Mouse (Mus musculus) liver, postnatal 0 days (tissue): ENCODE data around the gene Scp2. TPM values are rescaled to one million over a fixed set of nuclear protein-coding genes. Genes with fewer than 3 reads are reported as not detected.

Experiments used
- ATAC-seq: fragments of 200-750 bp; cut with Nextera tagmentation; 2 replicates; pipeline ENCODE4 v1.8.0; 2017; ENCODE audit warnings: mild to moderate bottlenecking, moderate library complexity
- DNase-seq: peaks from one replicate; pipeline ENCODE4 v3.0.0-alpha.2; 2016
- H3K27ac ChIP-seq: fragments of 300-500 bp; sonication (generic); 2 replicates; pipeline ENCODE4 v1.5.1; 2014; ENCODE audit warnings: antibody characterized with exemption, moderate library complexity, mild to moderate bottlenecking, low read depth
- H3K27me3 ChIP-seq: fragments of 300-500 bp; sonication (generic); 2 replicates; pipeline ENCODE4 v1.6.1; 2014; ENCODE audit warnings: low read length, control low read depth, mixed read lengths; ENCODE audit not compliant: insufficient read depth
- H3K36me3 ChIP-seq: fragments of 300-500 bp; sonication (generic); replicated peaks from 2 replicates; pipeline ENCODE4 v1.6.1; 2014; ENCODE audit warnings: mild to moderate bottlenecking, control low read depth, low read length, moderate library complexity, mixed read lengths; ENCODE audit not compliant: insufficient read depth
- H3K4me1 ChIP-seq: fragments of 300-500 bp; sonication (generic); 2 replicates; pipeline ENCODE4 v1.6.1; 2014; ENCODE audit warnings: antibody characterized with exemption, mild to moderate bottlenecking, control low read depth; ENCODE audit not compliant: insufficient read depth
- H3K4me2 ChIP-seq: fragments of 300-500 bp; sonication (generic); 2 replicates; pipeline ENCODE4 v1.6.1; 2014; ENCODE audit warnings: low read depth, mild to moderate bottlenecking, low read length, moderate library complexity, mixed read lengths
- H3K4me3 ChIP-seq: fragments of 300-500 bp; sonication (generic); 2 replicates; pipeline ENCODE4 v1.5.1; 2014; ENCODE audit warnings: low read depth, low read length
- H3K9ac ChIP-seq: fragments of 300-500 bp; sonication (generic); replicated peaks from 2 replicates; pipeline ENCODE4 v1.6.1; 2014; ENCODE audit warnings: mild to moderate bottlenecking, moderate library complexity
- H3K9me3 ChIP-seq: fragments of 300-500 bp; sonication (generic); 2 replicates; pipeline ENCODE4 v1.6.1; 2016; ENCODE audit warnings: mild to moderate bottlenecking, control low read depth, low read length, mixed read lengths
- CTCF ChIP-seq: sonication (generic); IDR thresholded peaks from 2 replicates; pipeline ENCODE4 v1.5.1; 2016; ENCODE audit warnings: antibody characterized with exemption, low read depth
- EP300 ChIP-seq: IDR thresholded peaks from 2 replicates; pipeline ENCODE4 v1.6.1; 2016; ENCODE audit warnings: antibody characterized with exemption, low read depth, mild to moderate bottlenecking
- WGBS: fragments of 180-500 bp; shearing (Covaris S2); extraction: QIAGEN DNeasy Blood & Tissue Kit; methylation state at CpG from one replicate; pipeline ENCODE4 v1.1.7; 2014; ENCODE audit not compliant: insufficient replicate concordance; 5-methylcytosine and 5-hydroxymethylcytosine counted together
- polyA plus RNA-seq: library from polyadenylated mRNA; unstranded; fragments of >200 nt; fragmentation: Nextera tagmentation; extraction: Ambion mirVana; gene quantifications from 2 replicates; pipeline ENCODE4 v1.2.1, GENCODE M21; 2015

Gene Scp2
- polyA plus RNA-seq, 1 experiment from 2014 or later = 1,508 TPM

DNA sequence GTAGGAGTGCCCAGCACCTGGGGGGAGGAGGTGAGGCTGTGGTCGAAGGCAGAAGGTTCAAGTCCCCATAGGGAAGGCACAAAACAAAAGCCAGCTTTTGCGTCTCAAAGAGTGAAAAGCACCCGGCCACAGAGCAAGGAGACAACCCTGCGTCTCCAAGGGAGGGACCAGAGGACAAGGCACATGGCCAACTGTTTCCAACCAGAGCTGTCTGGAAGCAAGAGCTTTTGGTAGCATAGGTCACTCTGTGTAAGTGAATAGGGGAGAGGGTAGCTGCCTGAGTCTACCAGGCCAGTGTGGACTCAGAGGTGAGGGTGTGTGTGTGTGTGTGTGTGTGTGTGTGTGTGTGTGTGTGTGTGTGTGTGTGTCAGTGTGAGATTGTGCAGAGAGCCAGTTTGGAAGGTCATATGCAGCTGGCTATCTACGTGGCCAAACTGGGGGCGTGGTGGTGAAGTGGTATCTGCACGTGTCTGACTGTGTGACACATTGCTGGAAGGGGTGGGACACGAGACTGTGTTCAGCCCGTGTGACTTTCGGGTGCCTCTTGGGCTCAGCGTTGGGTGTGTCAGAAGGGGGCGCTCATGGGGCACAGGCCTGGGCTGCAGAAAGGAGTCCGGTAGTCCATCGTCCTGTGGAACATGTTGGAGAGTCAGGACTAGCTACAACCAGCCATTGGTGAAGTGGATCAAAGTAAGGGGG is 129.6 kb downstream of the Scp2 start:
- DNase-seq = peak; percentile 34
- no peaks in the 10 kb centered on the region for H3K36me3 ChIP-seq
- peak; percentile 35; the same call in 1 of the 2 replicates for ATAC-seq
- no peaks in the 10 kb centered on the region for H3K4me1 ChIP-seq
- no peak overlapping the region for H3K9ac ChIP-seq
- TF ChIP-seq EP300 (no peak), CTCF (peak; percentile 48)
- no peak overlapping the region for H3K4me3 ChIP-seq
- 53% methylated on average over 14 of the region's 14 CpGs for WGBS
- no peaks in the 10 kb centered on the region for H3K27me3 ChIP-seq
- no peaks in the 10 kb centered on the region for H3K9me3 ChIP-seq
- no peak overlapping the region for H3K27ac ChIP-seq
- H3K4me2 ChIP-seq = no peak overlapping the region

DNA sequence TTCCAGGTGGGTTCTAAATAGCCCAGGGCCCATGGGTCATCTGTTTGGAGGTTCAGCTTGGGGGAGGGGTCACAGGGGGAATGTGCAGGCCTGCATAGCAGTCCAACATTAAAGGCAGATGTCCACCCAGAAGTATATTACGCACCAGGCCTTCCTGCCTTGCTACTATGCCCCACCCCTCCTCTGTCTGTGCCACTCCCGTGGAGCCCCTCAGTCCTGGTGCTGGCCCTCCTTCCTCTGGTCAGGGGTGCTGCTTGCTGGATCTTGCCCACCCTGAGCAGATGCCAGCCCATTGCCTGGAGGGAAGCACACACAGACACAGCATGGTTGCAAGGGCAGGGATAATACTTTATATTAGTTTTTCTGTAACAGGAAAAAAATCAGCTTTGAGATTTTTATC is 130.3 kb downstream of the Scp2 start:
- no peak for ATAC-seq
- no peak for DNase-seq
- 72% methylated on average over 2 of the region's 2 CpGs for WGBS
- TF ChIP-seq EP300 = no peak
- TF ChIP-seq CTCF = no peak
- H3K9me3 ChIP-seq = no peaks in the 10 kb centered on the region
- H3K4me1 ChIP-seq = no peaks in the 10 kb centered on the region
- H3K9ac ChIP-seq = no peak overlapping the region
- H3K36me3 ChIP-seq = no peaks in the 10 kb centered on the region
- no peak overlapping the region for H3K4me3 ChIP-seq
- H3K27me3 ChIP-seq = no peaks in the 10 kb centered on the region
- H3K27ac ChIP-seq = no peak overlapping the region
- no peak overlapping the region for H3K4me2 ChIP-seq

- Histone ChIP-seq H3K36me3 (no peaks in the 10 kb centered on the region), H3K4me2 (no peak overlapping the region), H3K27ac (no peak overlapping the region), H3K9ac (no peak overlapping the region), H3K27me3 (no peaks in the 10 kb centered on the region), H3K4me1 (no peaks in the 10 kb centered on the region), H3K9me3 (no peaks in the 10 kb centered on the region), H3K4me3 (no peak overlapping the region)
- WGBS = 66% methylated on average over 8 of the region's 8 CpGs
- no peak for DNase-seq
- no peak for TF ChIP-seq CTCF
- no peak for TF ChIP-seq EP300
- ATAC-seq = no peak
Measured at GRCm38 (mm10) chr4:108008541-108008940, 136.3 kb downstream of the Scp2 start.

DNA sequence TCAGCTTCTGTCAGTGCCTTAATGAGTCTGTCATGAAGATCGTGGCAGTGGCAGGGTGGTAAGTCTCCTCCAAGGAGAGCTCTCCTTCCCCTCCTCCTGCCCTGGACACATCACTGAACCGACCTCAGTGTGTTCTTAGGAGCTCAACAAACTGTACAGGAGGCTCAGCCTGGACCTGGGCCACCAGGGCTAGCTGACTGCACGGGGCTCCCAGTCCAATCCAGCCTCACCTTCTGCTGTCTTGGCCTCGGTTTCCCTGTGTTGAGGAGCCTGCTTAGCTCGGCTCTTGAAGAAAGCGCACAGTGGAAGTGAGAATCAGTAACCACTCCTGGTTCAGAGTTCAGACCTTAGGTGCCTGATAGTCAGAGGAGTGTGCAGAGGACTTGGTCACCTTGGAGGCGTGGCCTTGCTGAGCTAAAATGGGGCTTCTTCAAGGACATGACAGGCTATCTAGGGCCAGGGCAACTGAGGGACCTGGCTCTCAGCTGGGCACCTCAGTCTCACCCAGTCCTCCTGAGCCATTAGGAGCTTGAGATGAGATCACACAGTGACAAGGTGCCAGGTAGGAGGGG is 137.2 kb downstream of the Scp2 start:
- Histone ChIP-seq H3K36me3 (no peaks in the 10 kb centered on the region), H3K27ac (no peak overlapping the region), H3K4me2 (no peak overlapping the region), H3K4me1 (no peaks in the 10 kb centered on the region), H3K4me3 (no peak overlapping the region), H3K9me3 (no peaks in the 10 kb centered on the region), H3K9ac (no peak overlapping the region), H3K27me3 (no peaks in the 10 kb centered on the region)
- no peak for DNase-seq
- TF ChIP-seq CTCF = no peak
- TF ChIP-seq EP300 = no peak
- ATAC-seq = no peak
- WGBS = 65% methylated on average over 7 of the region's 7 CpGs

GRCm38 (mm10) chr4:108005328-108005727 is 139.5 kb downstream of the Scp2 start:
- WGBS = 66% methylated on average over 7 of the region's 7 CpGs
- no peak overlapping the region for H3K27ac ChIP-seq
- ATAC-seq = no peak
- no peaks in the 10 kb centered on the region for H3K9me3 ChIP-seq
- H3K4me1 ChIP-seq = no peaks in the 10 kb centered on the region
- no peak overlapping the region for H3K9ac ChIP-seq
- no peaks in the 10 kb centered on the region for H3K27me3 ChIP-seq
- no peak overlapping the region for H3K4me3 ChIP-seq
- TF ChIP-seq EP300 (no peak), CTCF (no peak)
- no peak overlapping the region for H3K4me2 ChIP-seq
- H3K36me3 ChIP-seq = no peaks in the 10 kb centered on the region
- DNase-seq = no peak

DNA sequence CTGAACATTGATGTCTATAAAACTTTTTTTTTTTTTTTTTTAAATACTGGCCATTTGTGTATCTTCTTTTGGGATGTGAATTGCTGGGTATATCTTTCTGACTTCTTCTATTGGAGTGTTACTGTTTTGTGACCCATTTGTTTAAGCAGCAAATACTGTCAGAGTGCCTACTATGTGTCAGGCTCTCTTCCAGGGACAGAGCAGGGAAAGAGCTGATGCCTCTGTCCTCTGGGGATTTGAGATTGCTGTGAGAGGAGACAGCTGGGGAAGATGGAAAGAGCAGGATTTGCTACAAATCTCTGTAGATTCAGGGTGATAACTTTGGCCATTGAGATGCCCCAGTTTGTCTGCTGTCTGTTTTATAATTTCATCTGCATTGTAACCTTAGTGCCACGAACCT is 145.4 kb downstream of the Scp2 start:
- ATAC-seq (no peak), DNase-seq (no peak)
- Histone ChIP-seq H3K27ac (no peak overlapping the region), H3K4me1 (no peaks in the 10 kb centered on the region), H3K9me3 (no peaks in the 10 kb centered on the region), H3K27me3 (no peaks in the 10 kb centered on the region), H3K4me3 (no peak overlapping the region), H3K36me3 (no peaks in the 10 kb centered on the region), H3K4me2 (no peak overlapping the region), H3K9ac (no peak overlapping the region)
- TF ChIP-seq CTCF = no peak
- TF ChIP-seq EP300 = no peak
- 76% methylated on average over 1 of the region's 1 CpGs for WGBS
